Mouse (Mus musculus) bone marrow, adult 2 months (tissue): ENCODE data around the gene Pgrmc1. TPM values are rescaled to one million over a fixed set of nuclear protein-coding genes. Genes with fewer than 3 reads are reported as not detected.
"Not testable (repeated sequence)": the region's sequence is repeated elsewhere in the genome, so short reads cannot be mapped to it uniquely, and the experiment has no call there.

Source experiments
- H3K27ac ChIP-seq: fragments of 200-500 bp; 2 replicates; pipeline ENCODE4 v1.5.1; 2012; ENCODE audit warnings: low read depth, mild to moderate bottlenecking, control low read depth, inconsistent platforms, low read length; ENCODE audit not compliant: control insufficient read depth, poor library complexity, insufficient read depth
- H3K4me1 ChIP-seq: fragments of 200-500 bp; 2 replicates; pipeline ENCODE4 v1.6.1; 2011; ENCODE audit warnings: low read length; ENCODE audit not compliant: control insufficient read depth, insufficient read depth
- H3K4me3 ChIP-seq: fragments of 200-500 bp; replicated peaks from 2 replicates; pipeline ENCODE3; 2011; ENCODE audit warnings: mild to moderate bottlenecking, low read depth, low read length, control low read depth; ENCODE audit not compliant: control insufficient read depth
- CTCF ChIP-seq: fragments of 200-500 bp; IDR thresholded peaks from 2 replicates; pipeline ENCODE4 v1.5.1; 2011; ENCODE audit warnings: low read length, control low read depth; ENCODE audit not compliant: control insufficient read depth, insufficient read depth
- POLR2A ChIP-seq: fragments of 200-500 bp; IDR thresholded peaks from 2 replicates; pipeline ENCODE4 v1.6.1; 2011; ENCODE audit warnings: low read depth, mild to moderate bottlenecking, control low read depth, low read length, borderline replicate concordance; ENCODE audit not compliant: control insufficient read depth
- WGBS: fragments of 180-500 bp; shearing (Covaris S2); methylation state at CpG from one replicate; pipeline ENCODE4 v1.1.7; 2018; 5-methylcytosine and 5-hydroxymethylcytosine counted together
- polyA plus RNA-seq: library from polyadenylated mRNA; stranded (reverse); fragments of >200 nt; gene quantifications from 2 replicates; pipeline ENCODE4 v1.2.4, GENCODE M21; 2011; ENCODE audit warnings: low replicate concordance; ENCODE audit not compliant: missing spikeins, insufficient read depth, insufficient read length

Gene Pgrmc1
- 9.1 and 20.4 TPM in 2 replicates for polyA plus RNA-seq

- H3K4me1 ChIP-seq = peaks cover 3% of the 10 kb centered on the region
- TF ChIP-seq CTCF (no peak), POLR2A (peak; percentile 95; the same call in 1 of the 2 replicates)
- 14% methylated on average over 45 of the region's 45 CpGs for WGBS
- H3K27ac ChIP-seq = peak within 1 kb of the TSS; percentile 87
- peak within 1 kb of the TSS; percentile 99 for H3K4me3 ChIP-seq
These were observed at the start of gene Pgrmc1 for GRCm38 (mm10) chrX:36597707-36598389. Pgrmc1 (plus strand) TSS chrX:36598206.

GRCm38 (mm10) chrX:36548798-36549197 lies 49.2 kb upstream of the Pgrmc1 start:
- no peak overlapping the region for H3K27ac ChIP-seq

GRCm38 (mm10) chrX:36550906-36551305 lies 47.1 kb upstream of the Pgrmc1 start:
- H3K4me3 ChIP-seq = no peak overlapping the region
- TF ChIP-seq POLR2A = no peak
- no peak for TF ChIP-seq CTCF
- no peaks in the 10 kb centered on the region for H3K4me1 ChIP-seq
- WGBS = 25% methylated on average over 5 of the region's 5 CpGs
- no peak overlapping the region for H3K27ac ChIP-seq

More at GRCm38 (mm10) chrX:36548798-36549197, 49.2 kb upstream of the Pgrmc1 start:
- 83% methylated on average over 5 of the region's 5 CpGs for WGBS
- H3K4me1 ChIP-seq = no peaks in the 10 kb centered on the region
- H3K4me3 ChIP-seq = no peak overlapping the region
- TF ChIP-seq CTCF (no peak), POLR2A (no peak)

- H3K27ac ChIP-seq = no peak overlapping the region
- TF ChIP-seq POLR2A (no peak), CTCF (no peak)
- no peak overlapping the region for H3K4me3 ChIP-seq
- WGBS = 40% methylated on average over 6 of the region's 6 CpGs
- no peaks in the 10 kb centered on the region for H3K4me1 ChIP-seq
These were observed 46.7 kb upstream of the Pgrmc1 start for GRCm38 (mm10) chrX:36551351-36551750.

- Histone ChIP-seq H3K4me1 (no peaks in the 10 kb centered on the region), H3K27ac (no peak overlapping the region), H3K4me3 (no peak overlapping the region)
- 34% methylated on average over 5 of the region's 5 CpGs for WGBS
- TF ChIP-seq POLR2A (no peak), CTCF (no peak)
These were observed 45.9 kb upstream of the Pgrmc1 start for GRCm38 (mm10) chrX:36552055-36552587.

- WGBS = 57% methylated on average over 3 of the region's 3 CpGs
- no peak overlapping the region for H3K27ac ChIP-seq
- no peak overlapping the region for H3K4me3 ChIP-seq
- TF ChIP-seq POLR2A (no peak), CTCF (no peak)
- no peaks in the 10 kb centered on the region for H3K4me1 ChIP-seq
These were observed 45.3 kb upstream of the Pgrmc1 start for GRCm38 (mm10) chrX:36552715-36553114.

GRCm38 (mm10) chrX:36555196-36555595 lies 42.8 kb upstream of the Pgrmc1 start:
- not testable (repeated sequence) for H3K4me3 ChIP-seq, H3K27ac ChIP-seq, H3K4me1 ChIP-seq
- WGBS = 35% methylated on average over 2 of the region's 2 CpGs

- TF ChIP-seq CTCF = no peak
- TF ChIP-seq POLR2A = no peak
- H3K4me3 ChIP-seq = no peak overlapping the region
- H3K4me1 ChIP-seq = no peaks in the 10 kb centered on the region
- no peak overlapping the region for H3K27ac ChIP-seq
- 35% methylated on average over 4 of the region's 4 CpGs for WGBS
These were observed 37.8 kb upstream of the Pgrmc1 start for GRCm38 (mm10) chrX:36560170-36560569.
